Mouse (Mus musculus) thymus, postnatal 36 days (tissue): ENCODE data around the gene Btrc.

ENCODE experiments used
- DNase-seq, 2 experiments: peaks; one replicate each; pipeline ENCODE4 v3.0.0; 2022; ENCODE audit warnings: mixed read lengths in 2 of 2

The Btrc gene

GRCm38 (mm10) chr19:45430971-45431633 lies 67.6 kb downstream of the Btrc start:
- DNase-seq, result no peak

DNA sequence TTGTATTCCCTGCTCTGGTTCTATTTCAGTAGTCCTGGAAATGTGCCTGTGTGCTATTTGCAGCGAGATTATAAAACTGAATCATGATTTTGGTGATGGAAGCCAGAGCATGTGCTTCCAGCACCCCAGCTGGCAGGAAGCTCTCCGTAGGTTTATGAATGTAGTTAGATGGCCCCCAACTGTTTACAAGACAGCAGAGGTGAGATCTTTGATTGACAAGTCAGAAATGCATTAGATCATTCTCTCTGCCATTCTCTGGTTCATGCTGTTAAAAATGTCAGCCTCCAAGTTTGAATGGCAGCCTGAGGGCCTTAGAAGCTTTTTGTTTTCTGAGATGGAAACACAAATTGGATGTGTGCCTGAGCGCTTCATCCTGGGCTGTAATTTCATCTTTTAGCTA lies 68.8 kb downstream of the Btrc start:
- DNase-seq, result no peak

GRCm38 (mm10) chr19:45436019-45436418 lies 72.5 kb downstream of the Btrc start:
- peak; percentile 42 to 51 for DNase-seq

GRCm38 (mm10) chr19:45437175-45437574 lies 73.6 kb downstream of the Btrc start:
- no peak for DNase-seq

GRCm38 (mm10) chr19:45438191-45438590 lies 74.7 kb downstream of the Btrc start:
- DNase-seq, result no peak

DNA sequence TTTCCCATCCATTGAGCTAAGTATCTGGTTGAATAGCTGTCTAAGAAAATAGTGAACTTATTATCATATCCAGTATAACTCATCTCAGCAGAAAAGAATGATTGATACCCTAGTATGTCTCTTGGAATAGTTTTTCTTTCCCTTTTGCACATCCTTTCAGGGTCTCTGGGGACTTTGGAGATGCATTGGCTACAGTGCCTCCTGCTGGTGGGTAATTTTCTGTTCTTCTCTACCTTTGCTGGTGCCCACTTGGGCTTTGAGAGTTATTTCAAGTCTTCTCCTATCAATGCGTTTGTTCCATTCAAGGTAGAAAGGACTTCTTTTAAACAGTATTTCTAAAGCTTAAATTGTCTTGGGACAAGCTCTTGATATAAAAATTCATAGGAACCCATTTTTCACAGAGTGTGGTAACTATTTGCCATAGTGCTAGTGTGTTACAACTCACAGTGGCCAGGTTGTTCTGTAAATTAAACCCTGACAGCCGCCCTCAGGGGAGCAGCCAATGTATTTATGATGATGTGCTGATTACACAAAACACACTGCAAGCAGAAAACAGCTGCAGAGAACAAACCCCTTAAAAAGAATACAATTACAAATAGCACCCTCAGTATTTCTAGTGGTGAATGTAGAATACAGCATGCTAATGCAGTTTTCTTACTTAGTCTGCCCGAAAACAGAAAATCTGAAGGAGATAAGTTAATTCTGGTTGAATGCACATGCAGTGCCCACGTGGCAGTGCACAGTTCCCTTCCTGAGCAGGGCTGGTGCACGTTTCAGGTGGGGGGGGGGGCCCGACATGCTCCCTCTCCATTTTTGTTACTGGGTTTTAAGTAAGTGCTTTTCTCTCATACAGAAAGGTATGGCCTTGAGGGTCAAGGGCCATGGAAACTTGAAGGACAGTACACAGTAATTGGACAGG lies 75.7 kb downstream of the Btrc start:
- peak in 1 of 2 experiments; percentile 5 for DNase-seq

GRCm38 (mm10) chr19:45440554-45441175 lies 77.1 kb downstream of the Btrc start:
- no peak for DNase-seq

DNA sequence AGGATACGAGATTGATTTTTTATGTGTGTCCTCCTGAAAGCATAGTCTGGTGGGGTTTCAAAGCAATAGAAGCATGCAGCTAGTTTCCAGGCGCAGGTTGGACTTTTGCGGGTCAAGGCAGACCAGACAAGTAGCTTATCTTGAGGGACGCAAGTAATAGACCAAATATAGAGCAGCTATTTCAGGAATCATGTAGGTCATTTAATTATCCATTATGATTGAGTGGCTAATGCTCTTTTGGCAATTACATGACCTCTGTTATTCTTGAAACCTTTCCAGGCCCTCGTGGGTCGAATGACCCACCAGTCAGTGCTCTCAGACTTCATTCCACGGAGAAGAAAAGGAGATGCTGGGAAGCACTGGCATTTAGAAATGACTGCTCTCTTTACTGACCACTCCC lies 78.2 kb downstream of the Btrc start:
- no peak for DNase-seq

GRCm38 (mm10) chr19:45445253-45445933 lies 81.9 kb downstream of the Btrc start:
- no peak for DNase-seq

GRCm38 (mm10) chr19:45446631-45447030 lies 83.1 kb downstream of the Btrc start:
- DNase-seq, result no peak

DNA sequence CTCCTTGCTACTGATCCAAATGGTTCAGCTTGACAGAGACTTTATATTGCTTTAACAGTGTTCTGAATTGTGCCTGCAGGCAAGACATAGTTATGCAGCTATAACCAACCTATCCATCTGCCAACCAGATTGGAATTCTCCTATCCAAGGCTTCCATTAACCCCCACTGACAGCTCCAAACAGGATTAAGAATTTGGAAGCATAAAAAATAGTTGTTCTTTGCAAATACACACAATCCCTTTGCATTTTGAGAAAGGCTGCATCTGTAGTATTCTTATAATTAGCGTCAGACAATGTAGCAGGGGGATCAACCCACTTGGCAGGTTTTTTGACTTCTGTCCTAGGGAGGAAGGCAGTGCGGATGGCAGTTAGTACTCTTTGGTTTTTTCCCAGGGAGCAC lies 83.7 kb downstream of the Btrc start:
- DNase-seq, result no peak

- no peak for DNase-seq
Observed at GRCm38 (mm10) chr19:45447886-45448285, 84.4 kb downstream of the Btrc start.

GRCm38 (mm10) chr19:45454391-45454790 lies 90.9 kb downstream of the Btrc start:
- DNase-seq, result no peak

- DNase-seq, result no peak
Observed at GRCm38 (mm10) chr19:45456896-45457295, 93.4 kb downstream of the Btrc start.

GRCm38 (mm10) chr19:45458702-45459101 lies 95.2 kb downstream of the Btrc start:
- no peak for DNase-seq

- no peak for DNase-seq
Observed at GRCm38 (mm10) chr19:45459931-45460665, 96.6 kb downstream of the Btrc start.

DNA sequence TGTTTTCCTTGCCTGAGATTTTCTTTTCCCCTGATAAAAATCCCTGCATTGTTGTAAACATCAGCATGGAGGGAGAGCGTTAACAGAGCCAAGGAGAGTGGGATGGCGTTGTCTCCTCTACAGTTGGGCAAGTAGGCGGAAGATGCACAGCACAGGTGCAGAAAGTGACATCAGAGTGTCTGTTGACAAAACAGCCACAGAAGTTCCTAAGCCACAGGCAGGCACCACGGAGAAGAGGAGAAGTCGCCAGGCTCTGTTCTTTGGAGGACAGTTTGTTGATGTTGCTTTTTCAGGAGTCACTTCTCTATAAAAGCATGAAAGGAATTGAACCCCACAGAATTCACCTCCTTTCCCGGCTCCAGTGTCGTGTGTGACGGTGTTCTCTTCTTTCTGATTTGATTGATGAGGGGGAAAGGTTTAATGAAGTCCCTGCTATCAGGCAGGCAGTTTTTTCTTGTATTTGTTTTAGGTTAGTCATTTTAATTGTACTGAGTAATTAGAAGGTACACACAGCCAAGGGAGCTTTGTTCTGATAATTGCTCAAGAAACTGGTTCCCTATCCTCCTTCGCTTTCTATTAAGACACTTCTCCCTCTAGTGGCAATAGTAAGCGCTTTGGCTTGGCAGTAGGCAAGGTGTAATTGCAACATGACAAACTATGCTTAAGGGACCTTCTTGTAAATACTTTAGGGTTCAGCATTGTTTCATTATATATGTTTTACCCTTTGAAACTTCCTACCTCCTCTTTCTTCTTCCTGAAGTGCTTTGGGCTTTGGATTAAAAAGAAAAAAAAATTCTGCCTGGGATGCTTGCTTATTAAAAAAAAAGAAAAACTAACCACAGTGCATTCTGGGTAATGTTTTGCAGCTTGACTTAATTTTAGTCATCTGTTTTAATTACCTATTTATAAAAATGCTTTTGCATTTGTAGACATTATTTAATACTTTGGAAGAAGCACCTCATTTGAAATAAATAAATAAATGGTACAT lies 97.5 kb downstream of the Btrc start:
- DNase-seq, result peak; percentile 31 to 44

- no peak for DNase-seq
Observed at GRCm38 (mm10) chr19:45469760-45470159, 106.2 kb downstream of the Btrc start.

DNA sequence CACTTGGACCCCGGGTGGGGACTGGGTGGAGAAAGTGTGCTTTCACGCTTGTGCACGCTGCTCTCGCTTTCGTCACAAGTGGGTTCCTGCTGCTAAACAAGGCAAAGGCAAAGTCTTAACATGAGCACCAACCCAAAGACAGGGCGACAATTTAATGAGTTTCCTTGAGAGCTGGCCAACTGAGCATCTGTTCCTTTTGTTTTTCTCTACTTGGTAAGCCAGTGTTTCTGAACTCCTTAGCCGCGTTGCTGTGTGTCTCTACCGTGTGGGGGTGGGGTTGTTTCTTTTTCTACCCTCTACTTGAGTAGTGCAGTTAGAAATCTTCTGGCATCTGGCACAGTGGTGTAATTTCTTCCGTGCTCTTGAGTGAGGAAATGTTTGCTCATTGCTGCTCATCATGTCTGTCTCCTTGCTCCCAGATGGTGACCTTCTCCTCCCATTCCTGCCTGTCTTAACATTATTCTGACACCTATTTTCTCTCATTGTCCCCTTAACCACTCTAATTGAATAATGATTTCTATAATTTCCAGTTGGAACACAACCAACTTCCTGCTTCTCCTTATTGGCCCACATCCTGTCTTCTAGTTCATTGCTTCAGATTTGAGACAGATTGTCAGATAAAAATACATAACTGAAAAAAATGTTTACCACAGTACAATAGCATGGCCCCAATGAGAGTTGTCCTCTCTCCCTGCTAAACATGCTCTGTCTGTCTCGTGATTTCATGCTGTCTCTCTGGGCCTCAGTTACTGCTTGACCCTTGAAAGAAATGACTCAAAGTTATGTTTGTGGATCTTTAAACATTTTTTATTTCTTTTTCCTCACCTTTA lies 109.4 kb downstream of the Btrc start:
- DNase-seq, result peak; percentile 39 to 49

DNA sequence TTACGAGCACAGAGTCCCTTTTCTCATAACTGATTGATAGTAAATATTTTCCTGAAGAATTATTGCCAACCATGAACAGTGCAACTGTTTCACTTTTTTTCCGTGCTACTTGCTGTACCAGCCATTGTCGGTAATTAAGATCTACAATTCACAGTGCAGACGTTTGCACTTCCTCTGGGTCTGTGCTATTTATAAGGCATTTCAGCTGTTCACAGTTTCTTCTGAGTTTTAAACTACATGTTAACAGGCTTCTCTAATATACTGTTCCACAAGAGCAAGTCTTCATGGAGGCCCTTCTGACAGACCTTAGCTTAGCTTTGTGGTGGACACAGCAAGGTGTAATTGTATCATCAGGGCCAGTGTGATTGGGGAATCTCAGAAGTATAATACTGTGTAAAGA lies 111.2 kb downstream of the Btrc start:
- no peak for DNase-seq
